Mouse (Mus musculus) forebrain, embryonic 16.5 days (tissue): Measurements from ENCODE around the gene Pes1. TPM values are rescaled to one million over a fixed set of nuclear protein-coding genes. Genes with fewer than 3 reads are reported as not detected.

ENCODE experiments used
- ATAC-seq: fragments of 200-750 bp; cut with Nextera tagmentation; 2 replicates; pipeline ENCODE4 v1.8.0; 2017; ENCODE audit warnings: mild to moderate bottlenecking, moderate library complexity
- H3K27ac ChIP-seq: fragments of 300-500 bp; sonication (generic); 2 replicates; pipeline ENCODE4 v1.5.1; 2014; ENCODE audit warnings: low read length, control low read depth
- H3K27me3 ChIP-seq: fragments of 300-500 bp; sonication (generic); replicated peaks from 2 replicates; pipeline ENCODE4 v1.6.1; 2014; ENCODE audit warnings: low read length; ENCODE audit not compliant: control insufficient read depth, insufficient read depth
- H3K36me3 ChIP-seq: fragments of 300-500 bp; sonication (generic); 2 replicates; pipeline ENCODE4 v1.6.1; 2014; ENCODE audit not compliant: control insufficient read depth, insufficient read depth
- H3K4me1 ChIP-seq: fragments of 300-500 bp; sonication (generic); replicated peaks from 2 replicates; pipeline ENCODE4 v1.6.1; 2014; ENCODE audit warnings: low read length; ENCODE audit not compliant: control insufficient read depth, insufficient read depth
- H3K4me2 ChIP-seq: fragments of 300-500 bp; sonication (generic); 2 replicates; pipeline ENCODE4 v1.6.1; 2014; ENCODE audit warnings: mild to moderate bottlenecking, low read length, control low read depth
- H3K4me3 ChIP-seq: fragments of 300-500 bp; sonication (generic); replicated peaks from 2 replicates; pipeline ENCODE4 v1.5.1; 2014; ENCODE audit warnings: mild to moderate bottlenecking, low read length, control low read depth
- H3K9ac ChIP-seq: fragments of 300-500 bp; sonication (generic); replicated peaks from 2 replicates; pipeline ENCODE4 v1.6.1; 2014; ENCODE audit warnings: low read depth, low read length, control low read depth
- H3K9me3 ChIP-seq: fragments of 300-500 bp; sonication (generic); 2 replicates; pipeline ENCODE4 v1.6.1; 2016; ENCODE audit warnings: low read length; ENCODE audit not compliant: control insufficient read depth
- WGBS: fragments of 180-500 bp; shearing (Covaris S2); extraction: QIAGEN DNeasy Blood & Tissue Kit; methylation state at CpG from one replicate; pipeline ENCODE4 v1.1.7; 2014; 5-methylcytosine and 5-hydroxymethylcytosine counted together
- polyA plus RNA-seq: library from polyadenylated mRNA; unstranded; fragments of >200 nt; fragmentation: Nextera tagmentation; extraction: Ambion mirVana; gene quantifications from 2 replicates; pipeline ENCODE4 v1.2.1, GENCODE M21; 2015

The Pes1 gene
- polyA plus RNA-seq, 1 experiment from 2014 or later: 73.4 TPM

DNA sequence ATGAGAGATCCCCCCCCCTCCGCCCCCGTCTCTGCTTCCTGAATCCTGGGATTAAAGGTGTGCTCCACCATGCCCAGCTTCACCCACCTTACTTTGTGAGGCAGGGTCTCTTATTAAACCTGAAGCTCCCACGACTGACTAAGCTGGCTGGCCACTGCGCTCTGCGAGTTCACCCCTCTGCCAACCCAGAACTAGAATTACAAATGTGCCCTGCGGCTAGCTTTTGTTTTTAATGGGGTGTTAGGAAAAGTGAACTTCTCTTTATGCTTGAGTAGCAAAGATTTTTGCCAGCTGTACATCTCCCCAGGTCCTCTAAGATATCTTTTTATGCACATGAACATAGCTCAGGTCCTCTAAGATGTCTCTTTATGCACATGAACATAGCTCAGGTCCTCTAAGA lies 30.1 kb downstream of the Pes1 start:
- H3K4me2 ChIP-seq: no peak overlapping the region
- peaks cover 19% of the 10 kb centered on the region for H3K27me3 ChIP-seq
- H3K9ac ChIP-seq: no peak overlapping the region
- no peak overlapping the region for H3K4me3 ChIP-seq
- WGBS: 79% methylated on average over 6 of the region's 6 CpGs
- H3K9me3 ChIP-seq: no peaks in the 10 kb centered on the region
- ATAC-seq: no peak
- 0 out of 2 replicates have a peak, but pooled peaks cover 3% of the 10 kb centered on the region for H3K4me1 ChIP-seq
- no peaks in the 10 kb centered on the region for H3K36me3 ChIP-seq
- H3K27ac ChIP-seq: no peak overlapping the region

DNA sequence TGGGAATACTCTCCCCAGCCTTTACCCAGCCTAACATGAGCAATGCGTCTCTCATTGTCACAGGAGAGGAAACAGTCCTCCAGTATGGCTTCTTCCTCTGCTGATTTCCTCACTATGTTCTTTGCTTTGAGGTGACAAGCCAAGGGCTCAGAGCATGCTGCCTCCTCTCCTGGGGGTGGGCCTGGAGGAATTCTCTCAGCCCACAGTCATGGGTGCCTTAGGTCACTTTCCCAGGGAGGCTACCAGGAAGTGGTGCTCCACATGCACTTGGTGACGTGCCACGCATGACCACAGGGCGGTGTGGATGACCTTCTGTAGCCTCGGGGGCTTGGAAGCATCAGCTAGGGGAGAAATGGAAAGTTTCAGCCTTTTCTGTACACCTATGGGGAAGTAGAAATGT lies 31.7 kb downstream of the Pes1 start:
- Histone ChIP-seq H3K27ac (no peak overlapping the region), H3K4me3 (no peak overlapping the region), H3K27me3 (peaks cover 26% of the 10 kb centered on the region), H3K36me3 (no peaks in the 10 kb centered on the region), H3K9me3 (no peaks in the 10 kb centered on the region), H3K4me2 (no peak overlapping the region), H3K4me1 (0 out of 2 replicates have a peak, but pooled peaks cover 3% of the 10 kb centered on the region), H3K9ac (no peak overlapping the region)
- 89% methylated on average over 5 of the region's 5 CpGs for WGBS
- no peak for ATAC-seq

DNA sequence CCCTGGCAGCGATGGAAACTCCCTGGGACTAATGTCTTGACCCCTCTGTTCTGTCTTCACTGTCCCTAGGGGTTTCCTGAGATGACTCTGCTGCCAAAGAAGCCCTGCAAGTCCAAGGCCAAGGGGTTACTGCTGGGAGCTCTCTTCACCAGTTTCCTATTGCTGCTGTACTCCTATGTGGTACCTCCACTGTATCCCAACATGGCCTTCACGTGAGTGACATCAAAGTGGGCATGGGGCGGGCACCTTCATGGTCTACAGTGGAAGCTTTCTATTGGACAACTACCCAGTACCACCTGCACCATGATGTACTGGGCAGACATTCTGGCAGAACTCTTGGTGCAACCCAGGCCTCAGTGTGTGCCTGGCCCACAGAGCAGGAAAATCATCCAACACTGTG lies 33.1 kb downstream of the Pes1 start:
- no peaks in the 10 kb centered on the region for H3K36me3 ChIP-seq
- H3K4me1 ChIP-seq: 0 out of 2 replicates have a peak, but pooled peaks cover 3% of the 10 kb centered on the region
- no peak overlapping the region for H3K4me3 ChIP-seq
- no peak for ATAC-seq
- H3K27me3 ChIP-seq: peaks cover 26% of the 10 kb centered on the region
- no peaks in the 10 kb centered on the region for H3K9me3 ChIP-seq
- 90% methylated on average over 3 of the region's 3 CpGs for WGBS
- no peak overlapping the region for H3K4me2 ChIP-seq
- H3K9ac ChIP-seq: no peak overlapping the region
- H3K27ac ChIP-seq: no peak overlapping the region

DNA sequence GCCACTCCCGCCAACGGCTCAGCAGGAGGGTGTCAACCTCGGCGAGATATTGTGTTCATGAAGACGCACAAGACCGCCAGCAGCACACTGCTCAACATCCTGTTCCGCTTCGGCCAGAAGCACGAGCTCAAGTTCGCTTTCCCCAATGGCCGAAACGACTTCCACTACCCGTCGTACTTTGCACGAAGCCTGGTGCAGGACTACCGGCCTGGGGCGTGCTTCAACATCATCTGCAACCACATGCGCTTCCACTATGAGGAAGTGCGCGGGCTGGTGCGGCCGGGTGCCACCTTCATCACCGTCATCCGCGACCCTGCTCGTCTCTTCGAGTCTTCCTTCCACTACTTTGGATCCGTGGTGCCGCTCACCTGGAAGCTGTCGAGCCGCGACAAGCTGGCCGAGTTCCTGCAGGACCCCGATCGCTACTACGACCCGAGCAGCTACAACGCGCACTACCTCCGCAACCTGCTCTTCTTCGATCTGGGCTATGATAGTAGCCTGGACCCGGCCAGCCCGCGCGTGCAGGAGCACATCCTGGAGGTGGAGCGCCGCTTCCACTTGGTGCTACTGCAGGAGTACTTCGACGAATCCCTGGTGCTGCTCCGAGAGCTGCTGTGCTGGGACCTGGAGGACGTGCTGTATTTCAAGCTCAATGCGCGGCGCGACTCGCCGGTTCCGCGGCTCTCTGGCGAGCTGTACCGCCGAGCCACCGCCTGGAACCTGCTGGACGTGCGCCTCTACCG lies 34.4 kb downstream of the Pes1 start:
- H3K9me3 ChIP-seq: no peaks in the 10 kb centered on the region
- H3K36me3 ChIP-seq: no peaks in the 10 kb centered on the region
- WGBS: 6% methylated on average over 66 of the region's 66 CpGs
- H3K9ac ChIP-seq: no peak overlapping the region
- 0 out of 2 replicates have a peak, but pooled peaks cover 3% of the 10 kb centered on the region for H3K4me1 ChIP-seq
- no peak overlapping the region for H3K27ac ChIP-seq
- H3K27me3 ChIP-seq: peaks cover 26% of the 10 kb centered on the region
- H3K4me2 ChIP-seq: peak overlapping the region; percentile 25
- no peak for ATAC-seq
- H3K4me3 ChIP-seq: peak overlapping the region; percentile 18

DNA sequence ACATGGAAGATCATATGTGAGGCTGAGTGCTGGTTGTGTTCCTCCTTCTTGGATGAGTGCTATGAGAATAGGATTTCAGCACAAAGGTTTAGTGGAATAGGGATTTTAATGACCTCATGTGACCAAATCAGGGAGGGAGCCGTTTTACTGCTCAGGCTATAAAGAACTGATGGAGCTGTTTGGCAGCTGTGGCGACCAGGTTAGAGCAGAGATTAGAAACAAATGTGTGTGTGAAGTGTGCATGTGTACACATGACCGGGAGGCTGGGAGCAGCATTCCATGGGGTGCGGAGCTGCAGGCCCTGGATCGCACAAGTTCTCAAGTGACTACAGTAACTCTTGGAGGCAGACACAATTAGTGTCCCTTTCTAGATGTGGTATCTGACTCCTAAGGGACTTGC lies 35.8 kb downstream of the Pes1 start:
- Histone ChIP-seq H3K27ac (no peak overlapping the region), H3K4me2 (no peak overlapping the region), H3K9ac (no peak overlapping the region), H3K36me3 (no peaks in the 10 kb centered on the region), H3K4me1 (0 out of 2 replicates have a peak, but pooled peaks cover 3% of the 10 kb centered on the region), H3K9me3 (no peaks in the 10 kb centered on the region), H3K27me3 (peaks cover 26% of the 10 kb centered on the region), H3K4me3 (no peak overlapping the region)
- no peak for ATAC-seq
- 79% methylated on average over 5 of the region's 5 CpGs for WGBS

DNA sequence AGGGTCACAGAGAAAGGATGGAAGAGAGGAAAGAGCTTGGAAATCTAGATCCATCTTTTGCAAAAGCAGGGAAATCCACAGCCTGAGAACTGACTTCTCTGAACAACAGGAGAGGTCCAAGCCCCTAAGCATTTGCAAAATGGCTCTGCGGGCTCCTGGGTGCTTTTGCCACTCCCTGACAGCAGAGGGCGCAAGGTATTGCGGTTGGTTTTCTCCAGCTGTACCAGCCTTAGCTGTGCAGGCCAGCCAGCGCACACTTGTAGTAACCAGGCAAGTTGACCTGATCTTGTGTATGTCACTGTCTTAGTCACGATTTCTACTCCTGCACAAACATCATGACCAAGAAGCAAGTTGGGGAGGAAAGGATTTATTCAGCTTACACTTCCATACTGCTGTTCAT lies 37.8 kb downstream of the Pes1 start:
- Histone ChIP-seq H3K4me3 (no peak overlapping the region), H3K9me3 (no peaks in the 10 kb centered on the region), H3K27ac (no peak overlapping the region), H3K27me3 (peaks cover 26% of the 10 kb centered on the region), H3K36me3 (no peaks in the 10 kb centered on the region), H3K4me2 (no peak overlapping the region), H3K9ac (no peak overlapping the region), H3K4me1 (0 out of 2 replicates have a peak, but pooled peaks cover 3% of the 10 kb centered on the region)
- no peak for ATAC-seq
- WGBS: 3% methylated on average over 5 of the region's 5 CpGs

DNA sequence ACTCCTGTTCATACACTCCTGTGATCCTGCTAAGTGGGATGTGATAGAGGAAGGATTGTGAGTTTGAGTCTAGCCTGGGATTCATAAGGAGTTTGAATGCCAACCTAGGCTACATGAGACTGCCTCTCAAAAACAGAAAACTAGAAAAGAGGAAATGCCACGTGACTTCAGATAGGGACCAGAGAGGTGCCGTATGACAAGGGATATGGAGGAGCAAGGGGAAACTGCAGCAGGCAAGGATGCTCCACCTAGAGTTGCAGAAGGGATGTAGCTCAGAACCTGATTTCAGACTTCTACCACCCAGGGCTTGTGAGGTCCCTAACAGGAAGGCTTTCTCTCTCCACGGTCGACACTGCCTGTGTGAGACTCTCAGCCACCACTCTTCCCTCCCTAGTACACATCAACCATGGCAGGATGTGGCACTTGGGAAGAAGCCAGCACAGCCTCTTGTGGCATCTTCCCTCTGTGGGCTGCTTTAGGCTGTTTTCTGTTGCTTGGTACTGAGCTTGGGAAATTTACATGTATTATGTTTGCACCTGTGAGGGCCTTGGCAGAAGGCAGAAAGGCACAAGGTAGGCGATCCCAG lies 41.5 kb downstream of the Pes1 start:
- H3K4me2 ChIP-seq: no peak overlapping the region
- H3K4me1 ChIP-seq: no peaks in the 10 kb centered on the region
- no peak for ATAC-seq
- no peak overlapping the region for H3K9ac ChIP-seq
- H3K4me3 ChIP-seq: no peak overlapping the region
- H3K27ac ChIP-seq: no peak overlapping the region
- no peaks in the 10 kb centered on the region for H3K9me3 ChIP-seq
- no peaks in the 10 kb centered on the region; the same call in 1 of the 2 replicates for H3K27me3 ChIP-seq
- WGBS: 61% methylated on average over 5 of the region's 5 CpGs
- H3K36me3 ChIP-seq: no peaks in the 10 kb centered on the region

DNA sequence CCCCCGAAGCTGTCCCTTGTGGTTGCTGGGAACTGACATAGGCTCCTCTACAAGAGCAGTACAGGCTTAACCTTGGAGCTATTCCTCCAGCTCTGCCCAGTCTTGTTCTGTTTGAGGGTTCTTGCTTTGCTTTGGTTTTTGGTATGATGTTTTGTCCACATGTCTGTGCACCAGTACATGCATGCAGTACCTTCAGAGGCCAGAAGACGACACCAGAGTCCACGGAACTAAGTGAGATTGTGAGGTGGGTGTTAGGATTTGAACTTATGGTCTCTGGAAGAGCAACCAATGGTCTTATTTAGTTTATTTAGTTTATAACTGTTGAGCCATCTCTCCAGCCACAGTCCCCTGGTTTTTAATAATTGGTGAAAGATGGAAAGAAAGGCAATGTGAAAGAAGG lies 42.7 kb downstream of the Pes1 start:
- Histone ChIP-seq H3K36me3 (no peaks in the 10 kb centered on the region), H3K4me2 (no peak overlapping the region), H3K9me3 (no peaks in the 10 kb centered on the region), H3K9ac (no peak overlapping the region), H3K4me3 (no peak overlapping the region), H3K4me1 (no peaks in the 10 kb centered on the region), H3K27ac (no peak overlapping the region), H3K27me3 (no peaks in the 10 kb centered on the region)
- ATAC-seq: no peak
- WGBS: 88% methylated on average over 3 of the region's 3 CpGs

DNA sequence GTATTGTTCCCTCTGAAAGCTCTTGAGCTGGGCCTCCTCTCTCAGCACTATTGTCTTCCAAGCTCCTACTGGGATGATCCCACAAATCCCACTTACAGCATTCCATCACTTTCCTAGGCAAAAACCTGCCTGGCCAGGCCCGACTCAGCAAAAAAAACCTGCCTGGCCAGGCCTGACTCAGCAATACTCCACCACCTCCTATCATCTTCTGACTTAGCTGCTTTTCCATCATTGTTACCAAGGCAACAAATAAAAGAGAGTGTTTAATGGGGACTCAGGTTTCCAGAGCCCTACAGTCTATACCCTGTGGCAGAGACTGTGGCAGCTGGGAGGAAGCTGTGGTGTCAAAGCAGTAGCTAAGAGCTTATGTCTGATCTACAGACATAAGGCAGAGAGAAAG lies 48.8 kb downstream of the Pes1 start:
- Histone ChIP-seq H3K9me3 (no peaks in the 10 kb centered on the region; the same call in 1 of the 2 replicates), H3K4me2 (no peak overlapping the region), H3K4me1 (no peaks in the 10 kb centered on the region), H3K9ac (no peak overlapping the region), H3K36me3 (no peaks in the 10 kb centered on the region), H3K27ac (no peak overlapping the region), H3K27me3 (no peaks in the 10 kb centered on the region), H3K4me3 (no peak overlapping the region)
- ATAC-seq: no peak
- 50% methylated on average over 1 of the region's 1 CpGs for WGBS
